Mouse (Mus musculus): Measurements from ENCODE around the gene Cers2. TPM values are rescaled to one million over a fixed set of nuclear protein-coding genes. Genes with fewer than 3 reads are reported as not detected.

Cers2 gene
- 132 and 138 TPM in 2 replicates for polyA plus RNA-seq (2014; fragmentation: Nextera tagmentation; extraction: Ambion mirVana)

DNA sequence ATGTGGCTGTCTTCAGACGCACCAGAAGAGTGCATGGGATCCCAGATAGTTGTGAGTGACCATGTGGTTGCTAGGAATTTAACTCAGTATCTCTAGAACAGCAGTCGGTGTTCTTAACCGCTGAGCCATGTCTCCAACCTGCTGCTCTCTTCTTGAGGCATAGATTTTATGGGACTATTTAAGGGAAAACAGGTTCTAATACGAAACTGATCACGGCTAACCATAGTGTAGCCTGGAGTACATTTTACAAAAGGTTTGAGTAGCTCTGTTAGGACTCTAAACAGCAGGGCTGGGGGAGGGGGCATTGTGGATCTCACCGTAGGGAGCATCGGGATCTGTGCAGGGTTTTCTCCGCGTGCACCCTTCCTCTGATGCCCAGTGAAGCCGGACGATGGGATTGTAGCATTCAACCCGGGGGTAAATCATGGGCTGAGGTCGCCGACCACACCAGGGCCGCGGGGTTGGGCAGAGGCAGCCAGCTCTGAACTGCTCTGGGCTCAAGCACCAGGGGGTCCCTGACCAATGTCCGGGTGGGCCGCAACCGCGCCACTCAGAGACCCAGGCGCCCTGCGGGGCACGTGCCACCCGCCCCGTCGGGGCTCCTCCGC is at the start of gene Cers2:
Gene Cers2 (plus strand): TSS at position 306 of the 608 bp plus-strand sequence.
- ATAC-seq (ENCODE audit: insufficient number of reproducible peaks, low FRiP score, low TSS enrichment, low read depth) (peak; percentile 1; the same call in 1 of the 2 replicates), DNase-seq (ENCODE audit: low spot score) (no peak)
- peak within 1 kb of the TSS; percentile 91 for H3K4me3 ChIP-seq (ENCODE audit: low read depth, low read length)
- H3K4me1 ChIP-seq (ENCODE audit: control insufficient read depth, insufficient read depth, low read length): peaks cover 13% of the 10 kb centered on the region
- no peaks in the 10 kb centered on the region for H3K27me3 ChIP-seq (ENCODE audit: control insufficient read depth, insufficient read depth, low read length)
- peak within 1 kb of the TSS; percentile 98 for H3K9ac ChIP-seq (ENCODE audit: low read length)
- WGBS: 3% methylated on average over 27 of the region's 27 CpGs
- peak within 1 kb of the TSS; percentile 90 for H3K27ac ChIP-seq (replicated peaks; ENCODE audit: low read depth, low read length)
- H3K36me3 ChIP-seq (ENCODE audit: control insufficient read depth, insufficient read depth, low read length): no peaks in the 10 kb centered on the region
- no peaks in the 10 kb centered on the region for H3K9me3 ChIP-seq (ENCODE audit: control insufficient read depth, low read length)
- H3K4me2 ChIP-seq (ENCODE audit: low read depth, severe bottlenecking): peak within 1 kb of the TSS; percentile 80

DNA sequence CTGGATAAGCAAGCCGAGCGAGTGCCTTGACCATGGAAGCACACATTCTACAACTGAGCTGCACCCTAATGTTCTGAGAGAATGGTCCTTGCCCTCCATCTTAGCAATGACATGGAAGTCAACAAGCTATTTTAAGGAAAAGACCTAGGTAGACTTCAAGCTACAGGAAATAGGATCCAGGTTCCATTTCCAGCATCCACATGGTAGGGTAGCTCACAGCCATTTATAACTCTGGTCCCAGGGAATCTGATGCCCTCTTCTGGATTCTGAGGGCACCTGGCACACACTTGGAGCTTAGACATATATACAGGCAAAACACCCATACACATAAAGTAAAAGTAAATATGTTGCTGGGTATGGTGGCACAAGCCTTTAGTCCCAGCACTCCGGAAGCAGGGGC is 48.5 kb upstream of the Cers2 start:
- Histone ChIP-seq H3K36me3 (ENCODE audit: control insufficient read depth, insufficient read depth, low read length) (peaks cover 5% of the 10 kb centered on the region; the same call in 1 of the 2 replicates), H3K4me1 (ENCODE audit: control insufficient read depth, insufficient read depth, low read length) (no peaks in the 10 kb centered on the region), H3K9me3 (ENCODE audit: control insufficient read depth, low read length) (no peaks in the 10 kb centered on the region), H3K4me2 (ENCODE audit: low read depth, severe bottlenecking) (no peak overlapping the region), H3K4me3 (ENCODE audit: low read depth, low read length) (no peak overlapping the region), H3K27ac (replicated peaks; ENCODE audit: low read depth, low read length) (no peak overlapping the region), H3K9ac (ENCODE audit: low read length) (no peak overlapping the region), H3K27me3 (ENCODE audit: control insufficient read depth, insufficient read depth, low read length) (no peaks in the 10 kb centered on the region)
- 97% methylated on average over 3 of the region's 3 CpGs for WGBS
- no peak for DNase-seq (ENCODE audit: low spot score)
- ATAC-seq (ENCODE audit: insufficient number of reproducible peaks, low FRiP score, low TSS enrichment, low read depth): no peak

DNA sequence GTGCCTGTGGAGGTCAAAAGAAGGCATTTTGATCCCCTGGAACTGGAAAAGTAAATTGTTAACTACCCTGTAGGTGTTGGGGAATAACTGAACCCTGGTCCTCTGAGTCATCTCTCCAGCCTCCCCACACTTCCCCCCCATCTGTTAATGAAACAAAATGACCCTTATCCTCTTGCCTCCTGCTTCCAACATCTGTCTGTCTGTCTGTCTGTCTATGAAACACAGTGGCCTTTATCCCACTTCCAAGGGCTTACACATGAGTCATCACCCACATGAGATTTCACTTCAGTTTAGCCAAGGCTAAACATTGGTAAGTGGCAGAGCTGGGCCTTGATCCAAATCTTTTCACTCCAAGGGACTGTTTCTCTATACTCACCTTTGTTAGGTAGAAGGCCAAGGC is 46.7 kb upstream of the Cers2 start:
- Histone ChIP-seq H3K36me3 (ENCODE audit: control insufficient read depth, insufficient read depth, low read length) (peaks cover 5% of the 10 kb centered on the region; the same call in 1 of the 2 replicates), H3K9me3 (ENCODE audit: control insufficient read depth, low read length) (no peaks in the 10 kb centered on the region), H3K4me3 (ENCODE audit: low read depth, low read length) (no peak overlapping the region), H3K4me2 (ENCODE audit: low read depth, severe bottlenecking) (no peak overlapping the region), H3K4me1 (ENCODE audit: control insufficient read depth, insufficient read depth, low read length) (no peaks in the 10 kb centered on the region), H3K27me3 (ENCODE audit: control insufficient read depth, insufficient read depth, low read length) (no peaks in the 10 kb centered on the region), H3K27ac (replicated peaks; ENCODE audit: low read depth, low read length) (no peak overlapping the region), H3K9ac (ENCODE audit: low read length) (no peak overlapping the region)
- no peak for ATAC-seq (ENCODE audit: insufficient number of reproducible peaks, low FRiP score, low TSS enrichment, low read depth)
- DNase-seq (ENCODE audit: low spot score): no peak

DNA sequence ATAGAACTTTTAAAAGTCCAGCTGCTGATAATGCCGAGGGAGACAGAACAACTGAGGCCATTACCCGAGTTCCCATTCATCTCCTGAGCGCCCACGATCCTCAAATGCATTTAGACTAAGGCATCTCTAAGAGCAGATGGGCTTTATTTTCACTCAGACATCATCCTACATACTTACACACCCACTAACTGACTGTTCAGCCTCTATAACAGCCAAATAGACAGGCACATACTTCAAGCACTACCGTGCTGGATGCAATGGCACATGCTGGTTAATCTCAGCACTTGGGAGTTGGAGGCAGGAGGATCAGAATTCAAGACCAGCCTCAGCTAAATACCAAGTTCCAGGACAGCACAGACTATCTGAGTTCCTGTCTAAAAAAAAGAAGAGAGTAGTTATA is 44.8 kb upstream of the Cers2 start:
- 94% methylated on average over 5 of the region's 5 CpGs for WGBS

DNA sequence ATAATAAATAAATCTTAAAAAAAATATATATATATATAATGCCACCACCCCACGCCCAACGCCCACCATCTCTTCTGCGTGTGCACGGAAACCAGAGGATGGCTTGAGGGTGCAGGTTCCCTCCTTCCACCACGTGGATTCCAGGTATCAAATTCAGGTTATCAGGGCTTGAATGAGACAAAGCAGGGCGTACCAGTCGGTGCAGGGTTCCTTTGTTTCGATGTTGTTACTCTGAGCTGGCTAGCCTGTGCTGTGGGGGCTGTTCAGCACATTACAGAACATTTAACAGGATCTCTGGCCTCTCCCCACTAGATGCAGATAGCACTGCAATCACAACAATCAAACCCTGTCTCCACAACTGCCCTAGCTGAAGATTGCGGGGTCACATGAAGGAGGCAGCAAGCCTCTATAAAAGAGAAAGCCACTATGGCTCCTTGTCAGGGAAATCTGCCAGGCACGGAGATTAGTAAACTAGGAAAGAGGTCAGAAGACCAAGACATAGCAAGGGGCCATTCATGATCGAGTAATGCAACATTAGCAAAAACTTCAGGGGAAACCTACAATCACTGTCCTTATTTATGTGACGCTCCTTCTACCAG is 43.7 kb upstream of the Cers2 start:
- Histone ChIP-seq H3K27ac (replicated peaks; ENCODE audit: low read depth, low read length) (no peak overlapping the region), H3K4me1 (ENCODE audit: control insufficient read depth, insufficient read depth, low read length) (no peaks in the 10 kb centered on the region), H3K4me2 (ENCODE audit: low read depth, severe bottlenecking) (no peak overlapping the region), H3K9ac (ENCODE audit: low read length) (no peak overlapping the region), H3K27me3 (ENCODE audit: control insufficient read depth, insufficient read depth, low read length) (no peaks in the 10 kb centered on the region), H3K36me3 (ENCODE audit: control insufficient read depth, insufficient read depth, low read length) (peaks cover 5% of the 10 kb centered on the region; the same call in 1 of the 2 replicates), H3K9me3 (ENCODE audit: control insufficient read depth, low read length) (no peaks in the 10 kb centered on the region), H3K4me3 (ENCODE audit: low read depth, low read length) (no peak overlapping the region)
- DNase-seq (ENCODE audit: low spot score) (no peak), ATAC-seq (ENCODE audit: insufficient number of reproducible peaks, low FRiP score, low TSS enrichment, low read depth) (no peak)
- 90% methylated on average over 12 of the region's 12 CpGs for WGBS

More for the DNA sequence above, 44.8 kb upstream of the Cers2 start:
- ATAC-seq (ENCODE audit: insufficient number of reproducible peaks, low FRiP score, low TSS enrichment, low read depth): no peak
- Histone ChIP-seq H3K36me3 (ENCODE audit: control insufficient read depth, insufficient read depth, low read length) (peaks cover 5% of the 10 kb centered on the region; the same call in 1 of the 2 replicates), H3K4me3 (ENCODE audit: low read depth, low read length) (no peak overlapping the region), H3K27ac (replicated peaks; ENCODE audit: low read depth, low read length) (no peak overlapping the region), H3K9me3 (ENCODE audit: control insufficient read depth, low read length) (no peaks in the 10 kb centered on the region), H3K4me2 (ENCODE audit: low read depth, severe bottlenecking) (no peak overlapping the region), H3K9ac (ENCODE audit: low read length) (no peak overlapping the region), H3K4me1 (ENCODE audit: control insufficient read depth, insufficient read depth, low read length) (no peaks in the 10 kb centered on the region), H3K27me3 (ENCODE audit: control insufficient read depth, insufficient read depth, low read length) (no peaks in the 10 kb centered on the region)
- no peak for DNase-seq (ENCODE audit: low spot score)

DNA sequence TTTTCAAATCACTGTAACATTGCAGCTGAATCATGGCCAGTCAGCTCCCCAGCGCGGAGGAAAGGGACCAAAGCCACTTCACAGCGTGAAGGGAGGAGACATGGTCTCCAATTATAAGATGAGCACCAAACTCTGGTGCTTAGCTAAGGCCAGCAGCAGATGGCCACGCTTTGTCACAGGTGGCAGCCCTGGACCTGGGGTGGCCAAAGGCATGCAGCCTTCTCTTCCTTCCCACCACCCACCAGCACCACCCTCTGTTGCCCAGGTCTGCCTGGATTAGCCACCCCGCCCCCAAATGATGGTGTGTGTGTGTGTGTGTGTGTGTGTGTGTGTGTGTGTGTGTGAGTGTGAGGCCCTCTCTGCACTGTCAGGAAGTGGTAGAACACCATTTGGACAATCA is 41.1 kb upstream of the Cers2 start:
- no peaks in the 10 kb centered on the region for H3K36me3 ChIP-seq (ENCODE audit: control insufficient read depth, insufficient read depth, low read length)
- DNase-seq (ENCODE audit: low spot score) (no peak), ATAC-seq (ENCODE audit: insufficient number of reproducible peaks, low FRiP score, low TSS enrichment, low read depth) (no peak)
- WGBS: 90% methylated on average over 5 of the region's 5 CpGs
- no peaks in the 10 kb centered on the region for H3K4me1 ChIP-seq (ENCODE audit: control insufficient read depth, insufficient read depth, low read length)
- H3K9ac ChIP-seq (ENCODE audit: low read length): no peak overlapping the region
- no peak overlapping the region for H3K4me2 ChIP-seq (ENCODE audit: low read depth, severe bottlenecking)
- H3K27me3 ChIP-seq (ENCODE audit: control insufficient read depth, insufficient read depth, low read length): no peaks in the 10 kb centered on the region
- no peaks in the 10 kb centered on the region for H3K9me3 ChIP-seq (ENCODE audit: control insufficient read depth, low read length)
- no peak overlapping the region for H3K27ac ChIP-seq (replicated peaks; ENCODE audit: low read depth, low read length)
- no peak overlapping the region for H3K4me3 ChIP-seq (ENCODE audit: low read depth, low read length)

DNA sequence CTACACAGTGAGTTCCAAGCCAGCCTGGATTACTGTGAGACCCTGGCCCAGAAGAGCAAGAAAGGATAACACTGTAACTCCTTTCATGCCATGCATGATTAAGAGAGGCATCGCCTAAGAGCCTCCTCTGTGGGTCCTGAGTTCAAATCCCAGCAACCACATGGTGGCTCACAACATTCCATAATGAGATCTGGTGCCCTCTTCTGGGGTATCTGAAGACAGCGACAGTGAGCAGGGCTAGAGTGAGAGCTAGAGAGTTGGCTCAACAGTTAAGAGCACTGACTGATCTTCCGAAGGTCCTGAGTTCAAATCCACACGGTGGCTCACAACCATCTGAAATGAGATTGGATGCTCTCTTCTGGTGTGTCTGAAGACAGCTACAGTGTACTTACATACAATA is 40.1 kb upstream of the Cers2 start:
- H3K9ac ChIP-seq (ENCODE audit: low read length): no peak overlapping the region
- DNase-seq (ENCODE audit: low spot score) (no peak), ATAC-seq (ENCODE audit: insufficient number of reproducible peaks, low FRiP score, low TSS enrichment, low read depth) (no peak)
- no peak overlapping the region for H3K4me3 ChIP-seq (ENCODE audit: low read depth, low read length)
- no peaks in the 10 kb centered on the region for H3K27me3 ChIP-seq (ENCODE audit: control insufficient read depth, insufficient read depth, low read length)
- no peak overlapping the region for H3K27ac ChIP-seq (replicated peaks; ENCODE audit: low read depth, low read length)
- no peaks in the 10 kb centered on the region for H3K36me3 ChIP-seq (ENCODE audit: control insufficient read depth, insufficient read depth, low read length)
- no peak overlapping the region for H3K4me2 ChIP-seq (ENCODE audit: low read depth, severe bottlenecking)
- WGBS: 94% methylated on average over 4 of the region's 4 CpGs
- no peaks in the 10 kb centered on the region for H3K4me1 ChIP-seq (ENCODE audit: control insufficient read depth, insufficient read depth, low read length)
- H3K9me3 ChIP-seq (ENCODE audit: control insufficient read depth, low read length): no peaks in the 10 kb centered on the region

DNA sequence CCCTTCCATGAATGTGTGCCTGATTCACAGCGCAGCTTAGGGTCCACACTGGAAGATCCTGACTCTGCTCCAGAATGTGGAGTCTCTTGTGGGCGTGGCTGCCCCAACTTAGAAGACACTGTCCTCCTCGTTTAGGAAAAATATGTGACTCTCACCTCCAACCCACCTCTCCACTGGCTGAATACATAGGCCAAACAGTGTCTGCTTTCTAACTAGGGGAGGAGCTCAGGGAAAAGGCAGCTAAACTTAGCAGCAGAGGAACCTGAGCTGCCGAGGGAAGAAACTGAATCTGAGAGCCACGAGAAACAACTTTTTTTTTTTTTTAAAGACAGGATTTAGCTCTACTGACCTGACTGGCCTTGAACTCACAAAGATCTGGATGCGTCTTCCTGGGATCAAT is 39.4 kb upstream of the Cers2 start:
- Histone ChIP-seq H3K27ac (replicated peaks; ENCODE audit: low read depth, low read length) (no peak overlapping the region), H3K36me3 (ENCODE audit: control insufficient read depth, insufficient read depth, low read length) (no peaks in the 10 kb centered on the region), H3K4me3 (ENCODE audit: low read depth, low read length) (no peak overlapping the region), H3K4me2 (ENCODE audit: low read depth, severe bottlenecking) (no peak overlapping the region), H3K4me1 (ENCODE audit: control insufficient read depth, insufficient read depth, low read length) (no peaks in the 10 kb centered on the region), H3K9me3 (ENCODE audit: control insufficient read depth, low read length) (no peaks in the 10 kb centered on the region), H3K9ac (ENCODE audit: low read length) (no peak overlapping the region), H3K27me3 (ENCODE audit: control insufficient read depth, insufficient read depth, low read length) (no peaks in the 10 kb centered on the region)
- DNase-seq (ENCODE audit: low spot score) (no peak), ATAC-seq (ENCODE audit: insufficient number of reproducible peaks, low FRiP score, low TSS enrichment, low read depth) (no peak)
- WGBS: 81% methylated on average over 6 of the region's 6 CpGs

Measured in limb, embryonic 11.5 days (tissue).